Mouse (Mus musculus): ENCODE data around the gene Klk11.
A peak's percentile ranks its signal among the peaks of the same experiment; 100 is the strongest.

Gene Klk11

DNA sequence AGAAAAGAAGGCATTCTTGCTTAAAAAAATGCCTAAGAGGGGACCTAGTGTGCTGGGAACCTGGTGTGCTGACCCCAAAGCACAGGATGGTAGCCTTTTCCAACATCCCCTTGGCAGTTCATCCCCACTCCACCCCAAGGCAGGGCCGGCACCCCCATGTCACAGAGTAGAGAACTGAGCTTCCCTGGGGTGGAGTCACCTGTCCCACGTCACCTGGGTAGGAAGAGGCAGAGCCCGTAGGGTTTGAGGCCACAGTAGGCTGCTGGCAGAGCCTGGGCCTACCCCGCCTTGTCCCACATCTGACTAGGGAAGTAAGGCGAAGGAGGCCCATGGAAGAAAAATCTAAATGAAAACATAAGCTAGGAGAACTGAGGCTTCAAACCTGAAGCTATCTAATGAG, at the start of gene Klk11:
TSS of gene Klk11 (plus strand) at position 241 of the 400 bp plus-strand sequence.
- DNase-seq (ENCODE audit: low spot score in 2 of 2): no peak

DNA sequence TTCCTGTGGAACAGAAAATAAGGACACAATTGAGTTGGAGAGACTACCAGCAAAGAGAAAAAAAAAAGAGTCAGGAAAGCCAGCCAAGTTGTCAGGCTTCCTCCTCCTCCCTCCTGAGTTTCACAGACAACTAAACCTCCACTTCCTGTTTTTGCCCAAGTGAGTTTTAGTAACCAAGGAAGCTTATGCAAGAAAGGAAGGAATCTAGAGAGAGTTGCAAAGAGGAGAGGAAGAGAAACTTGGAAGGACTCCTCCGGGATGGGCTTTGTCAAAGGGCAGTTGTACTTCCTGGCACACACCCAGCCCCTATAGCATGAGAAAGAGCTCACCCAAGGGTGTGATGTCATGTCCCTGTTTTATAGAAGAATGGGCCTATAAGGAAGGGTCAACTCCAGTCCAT, 26.6 kb upstream of the Klk11 start:
- peak; percentile 1 to 21 for DNase-seq (ENCODE audit: low spot score in 2 of 2)

DNA sequence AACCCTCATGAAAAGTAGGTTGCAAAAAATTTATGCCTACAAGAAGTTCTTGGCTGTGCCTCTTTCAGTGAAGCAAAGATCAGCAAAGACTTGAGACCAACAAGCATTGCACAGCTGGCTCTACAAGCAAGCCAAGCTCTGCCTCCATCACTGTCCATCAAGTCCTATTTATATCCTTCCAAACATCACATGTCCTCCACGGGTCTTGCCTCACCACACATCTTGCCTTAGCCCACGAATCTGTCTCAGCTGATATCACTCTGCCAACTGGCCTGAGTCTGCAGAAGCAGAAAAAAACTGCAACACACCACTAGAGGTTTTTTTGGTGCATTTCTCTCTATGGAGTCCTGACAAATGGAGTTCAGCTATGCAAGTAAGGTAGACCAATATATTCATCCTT, 21.6 kb upstream of the Klk11 start:
- no peak for DNase-seq (ENCODE audit: low spot score in 2 of 2)

DNA sequence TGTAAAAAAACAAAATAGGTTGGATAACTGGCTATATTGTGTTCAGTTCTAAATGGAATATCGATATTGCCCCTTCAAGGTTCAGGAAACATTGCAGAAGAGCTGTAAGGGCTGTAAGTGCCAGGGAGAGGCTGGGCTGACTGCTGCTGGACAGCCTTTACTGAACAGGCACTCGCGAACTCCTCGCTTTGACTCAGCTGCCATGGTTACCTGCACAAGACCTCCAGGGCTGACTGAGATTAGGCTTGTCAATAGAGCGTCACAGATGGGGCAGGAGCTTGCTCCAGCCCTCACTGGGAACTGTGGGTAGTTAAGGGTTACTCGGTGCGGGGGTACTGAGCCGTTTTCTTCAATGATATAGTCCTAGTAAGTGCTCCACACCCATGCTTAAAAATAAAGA, 7.9 kb upstream of the Klk11 start:
- no peak for DNase-seq (ENCODE audit: low spot score in 2 of 2)

DNA sequence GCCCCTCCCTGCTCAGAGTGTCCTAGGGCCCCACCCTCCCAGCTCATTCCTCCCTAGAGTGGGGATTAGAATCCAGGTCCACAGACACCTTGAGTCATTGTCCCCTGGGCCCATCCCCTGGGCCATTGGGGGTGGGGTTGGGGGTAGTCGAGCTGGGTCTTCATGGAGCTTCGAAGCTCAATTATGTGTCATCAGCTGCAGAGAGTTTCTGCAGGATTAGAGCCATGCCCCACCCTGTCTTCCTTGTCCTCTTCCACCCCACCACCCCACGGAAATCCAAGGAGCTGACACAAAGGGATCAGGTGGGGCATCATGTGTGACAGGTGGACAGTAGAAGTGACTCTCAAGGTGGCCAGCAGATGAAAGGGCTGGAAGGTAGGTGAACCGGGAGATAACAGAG, 5.8 kb upstream of the Klk11 start, which contains the start of gene Klk12:
TSS of gene Klk12 (plus strand) at position 301 of the 400 bp plus-strand sequence.
- DNase-seq (ENCODE audit: low spot score in 2 of 2): no peak

DNA sequence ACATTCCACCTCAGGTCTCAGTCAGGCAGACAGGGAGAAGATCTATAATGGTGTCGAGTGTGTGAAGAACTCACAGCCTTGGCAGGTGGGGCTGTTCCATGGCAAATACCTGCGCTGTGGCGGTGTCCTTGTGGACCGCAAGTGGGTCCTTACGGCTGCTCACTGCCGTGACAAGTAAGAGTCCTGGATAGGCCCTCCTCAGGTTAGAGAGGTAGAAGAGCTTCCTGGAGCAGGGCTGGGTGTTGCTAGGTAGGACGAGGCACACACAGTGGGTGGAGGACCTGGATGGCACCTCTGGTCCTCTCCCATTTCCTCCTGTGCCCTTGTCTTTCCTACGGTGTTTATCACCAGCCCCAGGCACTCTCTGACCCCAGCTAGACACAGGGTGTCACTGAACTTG, 4.8 kb upstream of the Klk11 start:
- no peak for DNase-seq (ENCODE audit: low spot score in 2 of 2)

DNA sequence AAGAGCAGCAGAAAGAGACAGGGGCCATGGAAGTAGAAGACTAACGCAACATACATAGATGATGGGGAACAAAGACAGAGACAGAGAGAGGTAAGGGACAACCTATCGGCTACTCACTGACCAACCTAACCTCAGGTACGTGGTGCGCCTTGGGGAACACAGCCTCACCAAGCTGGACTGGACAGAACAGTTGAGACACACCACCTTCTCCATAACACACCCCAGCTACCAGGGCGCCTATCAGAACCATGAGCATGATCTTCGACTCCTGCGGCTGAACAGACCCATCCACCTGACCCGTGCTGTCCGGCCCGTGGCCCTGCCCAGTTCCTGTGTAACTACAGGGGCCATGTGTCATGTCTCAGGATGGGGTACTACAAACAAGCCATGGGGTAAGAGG, 3.7 kb upstream of the Klk11 start:
- no peak for DNase-seq (ENCODE audit: low spot score in 2 of 2)

DNA sequence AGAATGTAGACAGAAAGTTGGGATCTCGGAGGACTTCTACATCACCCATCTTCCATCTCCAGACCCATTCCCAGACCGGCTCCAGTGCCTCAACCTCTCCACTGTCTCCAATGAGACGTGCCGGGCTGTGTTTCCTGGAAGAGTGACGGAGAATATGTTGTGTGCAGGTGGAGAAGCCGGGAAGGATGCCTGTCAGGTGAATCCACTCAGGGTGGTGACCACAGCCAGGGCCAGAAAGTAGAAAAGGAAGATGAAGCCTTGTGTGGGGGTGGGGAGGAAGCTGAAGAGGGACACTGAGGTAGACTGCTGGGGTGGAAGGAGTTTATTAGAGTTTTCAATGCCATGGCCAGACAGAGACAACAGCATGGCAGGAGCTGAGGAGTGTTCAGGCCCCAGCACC, 2.5 kb upstream of the Klk11 start:
- no peak for DNase-seq (ENCODE audit: low spot score in 2 of 2)

DNA sequence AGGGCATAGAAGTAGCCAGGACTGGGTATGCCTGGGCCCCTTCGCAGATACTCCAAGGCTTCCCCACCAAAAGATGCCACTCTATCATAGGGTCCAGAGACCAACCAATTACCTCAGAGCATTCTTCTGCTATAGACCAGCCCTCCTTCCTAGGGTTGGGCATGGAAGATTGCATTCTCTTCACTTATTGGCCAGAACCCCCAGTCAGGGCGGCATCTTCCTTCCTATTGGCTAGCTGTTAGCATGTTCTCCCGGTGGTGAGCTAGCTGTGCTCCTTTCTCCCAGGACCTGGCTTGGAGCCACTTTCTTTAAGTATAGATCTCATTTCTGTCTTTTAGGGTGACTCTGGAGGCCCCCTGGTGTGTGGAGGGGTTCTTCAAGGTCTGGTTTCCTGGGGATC, 1.5 kb upstream of the Klk11 start:
- no peak for DNase-seq (ENCODE audit: low spot score in 2 of 2)

DNA sequence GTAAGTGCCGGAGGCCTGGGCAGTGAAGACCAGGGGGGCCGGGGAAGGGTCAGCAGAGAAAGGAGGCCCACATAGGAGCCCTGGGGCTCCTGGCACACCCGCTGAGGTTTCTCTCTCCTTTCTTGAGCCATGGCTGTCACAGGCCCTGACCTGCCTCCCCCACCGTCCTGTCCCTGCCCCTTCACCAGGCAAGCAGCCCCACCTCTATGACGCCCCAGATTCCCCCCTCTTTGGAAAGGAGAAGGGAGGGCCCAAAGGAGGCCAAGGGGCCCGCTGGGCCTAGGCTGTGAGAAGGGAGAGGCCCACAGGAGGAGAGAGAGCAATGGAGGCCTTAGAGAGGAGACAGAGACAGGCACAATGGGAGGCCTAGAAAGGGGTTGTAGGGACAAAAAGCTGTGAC, 398 bp downstream of the Klk11 start:
- DNase-seq (ENCODE audit: low spot score in 2 of 2): no peak

DNA sequence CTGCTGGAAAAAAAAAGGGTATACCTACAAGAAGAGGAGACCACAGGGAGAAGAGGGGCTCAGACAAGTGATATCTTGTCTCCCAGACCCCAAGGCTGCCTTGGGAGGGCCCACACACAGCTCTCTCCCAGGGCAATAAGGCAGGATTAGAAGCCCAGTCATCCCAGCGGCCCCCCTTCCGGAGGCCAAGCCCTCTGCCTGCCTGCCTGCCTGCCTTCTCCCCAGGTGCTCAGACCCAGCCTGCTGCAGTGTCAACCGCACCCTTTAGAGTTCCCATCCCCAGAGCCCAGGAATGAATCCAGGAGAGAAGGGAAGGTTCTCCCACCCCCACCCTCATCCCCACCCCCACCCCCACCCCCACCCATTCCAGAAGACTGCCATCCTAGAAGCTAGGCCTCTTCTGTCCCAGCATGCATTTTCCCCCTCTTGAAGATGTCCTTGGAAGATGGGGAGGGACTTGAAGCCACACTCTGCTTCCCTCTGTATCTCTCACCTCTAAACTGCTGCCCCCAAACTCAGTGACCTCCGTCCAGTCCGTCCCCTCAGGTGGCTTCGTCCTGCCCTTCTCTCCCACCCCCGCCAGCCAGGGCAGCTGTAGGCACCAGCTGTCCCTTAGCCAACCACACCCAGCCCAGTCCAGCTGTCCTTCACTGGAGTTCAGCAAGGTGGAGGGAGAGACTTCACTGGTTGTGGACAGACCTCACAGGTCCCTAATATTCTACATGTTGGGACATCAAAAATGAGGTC, 1.1 kb downstream of the Klk11 start:
- DNase-seq (ENCODE audit: low spot score in 2 of 2): no peak

DNA sequence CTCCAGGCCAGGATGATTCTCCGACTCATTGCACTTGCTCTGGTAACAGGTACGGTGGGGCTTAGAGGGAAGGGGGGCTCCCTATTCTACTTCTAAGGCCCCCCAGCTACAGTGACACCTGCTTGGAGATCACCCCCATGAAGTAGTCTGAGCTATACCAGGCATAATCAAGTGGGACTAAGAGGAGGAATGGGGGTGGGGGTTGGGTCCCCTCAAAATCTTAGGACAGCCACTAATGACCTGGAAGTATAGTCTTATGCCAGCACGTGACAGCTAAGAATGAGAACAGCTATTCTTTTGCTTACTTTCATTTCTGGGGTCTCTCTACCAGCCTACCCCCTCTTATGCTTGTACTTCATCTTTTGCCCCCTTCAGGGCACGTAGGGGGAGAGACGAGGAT, 2.1 kb downstream of the Klk11 start:
- no peak for DNase-seq (ENCODE audit: low spot score in 2 of 2)

DNA sequence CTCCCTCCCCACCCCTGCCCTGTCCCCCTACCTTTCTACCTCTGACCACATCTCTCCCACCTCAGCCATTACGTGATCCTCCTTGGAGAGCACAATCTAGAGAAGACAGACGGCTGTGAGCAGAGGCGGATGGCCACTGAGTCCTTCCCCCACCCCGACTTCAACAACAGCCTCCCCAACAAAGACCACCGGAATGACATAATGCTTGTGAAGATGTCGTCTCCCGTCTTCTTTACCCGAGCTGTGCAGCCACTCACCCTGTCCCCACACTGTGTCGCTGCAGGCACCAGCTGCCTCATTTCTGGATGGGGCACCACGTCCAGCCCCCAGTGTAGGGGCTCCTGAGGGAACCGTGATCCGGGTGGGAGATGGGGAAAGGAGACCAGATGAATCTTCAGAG, 3.0 kb downstream of the Klk11 start:
- no peak for DNase-seq (ENCODE audit: low spot score in 2 of 2)

DNA sequence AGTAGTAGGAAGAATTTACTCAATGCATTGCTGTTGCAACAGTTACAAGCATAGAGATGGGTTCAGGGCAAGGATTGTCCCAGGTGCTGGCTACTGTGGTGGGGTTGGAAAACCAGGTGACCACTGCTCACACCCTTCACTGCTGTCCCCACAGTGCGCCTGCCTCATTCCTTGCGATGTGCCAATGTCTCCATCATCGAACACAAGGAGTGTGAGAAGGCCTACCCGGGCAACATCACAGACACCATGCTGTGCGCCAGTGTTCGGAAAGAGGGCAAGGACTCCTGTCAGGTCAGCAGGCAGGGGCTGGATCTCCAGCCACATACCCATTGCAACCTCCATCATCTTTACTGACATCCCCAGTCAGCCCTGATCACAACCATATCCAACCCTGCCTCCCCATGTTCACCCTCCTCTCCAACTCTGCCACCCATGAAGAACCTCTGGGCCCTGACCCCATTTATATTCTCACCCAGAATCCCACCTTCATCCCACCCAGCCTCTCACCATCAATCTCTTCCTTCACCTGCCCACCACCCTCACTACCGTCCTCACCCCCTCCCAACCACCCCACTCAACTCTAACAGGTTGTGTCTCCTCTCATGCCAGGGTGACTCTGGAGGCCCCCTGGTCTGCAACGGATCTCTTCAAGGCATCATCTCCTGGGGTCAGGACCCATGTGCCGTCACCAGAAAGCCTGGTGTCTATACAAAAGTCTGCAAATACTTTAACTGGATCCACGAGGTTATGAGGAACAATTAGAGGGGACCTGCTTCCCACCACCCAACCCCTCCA, 4.0 kb downstream of the Klk11 start:
- no peak for DNase-seq (ENCODE audit: low spot score in 2 of 2)

DNA sequence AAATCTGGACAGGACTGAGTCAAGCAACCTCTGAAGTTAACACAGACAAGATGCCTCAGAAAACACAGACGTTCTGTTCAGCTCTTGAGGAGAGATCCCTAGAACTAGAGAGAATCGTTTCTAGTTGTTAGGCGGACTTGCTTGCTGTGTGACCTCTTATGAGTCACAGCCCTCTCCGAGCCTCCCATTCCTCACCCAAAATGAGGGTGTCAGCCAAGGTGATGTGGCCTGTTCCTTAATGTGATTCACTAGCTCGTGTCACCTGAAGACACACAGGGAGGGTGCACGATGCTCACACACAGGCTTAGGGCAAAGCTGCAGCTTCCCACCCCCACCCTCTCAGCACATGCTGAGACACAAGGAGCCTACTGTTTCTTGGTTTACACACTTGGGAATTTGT, 5.8 kb downstream of the Klk11 start:
- no peak for DNase-seq (ENCODE audit: low spot score in 2 of 2)

DNA sequence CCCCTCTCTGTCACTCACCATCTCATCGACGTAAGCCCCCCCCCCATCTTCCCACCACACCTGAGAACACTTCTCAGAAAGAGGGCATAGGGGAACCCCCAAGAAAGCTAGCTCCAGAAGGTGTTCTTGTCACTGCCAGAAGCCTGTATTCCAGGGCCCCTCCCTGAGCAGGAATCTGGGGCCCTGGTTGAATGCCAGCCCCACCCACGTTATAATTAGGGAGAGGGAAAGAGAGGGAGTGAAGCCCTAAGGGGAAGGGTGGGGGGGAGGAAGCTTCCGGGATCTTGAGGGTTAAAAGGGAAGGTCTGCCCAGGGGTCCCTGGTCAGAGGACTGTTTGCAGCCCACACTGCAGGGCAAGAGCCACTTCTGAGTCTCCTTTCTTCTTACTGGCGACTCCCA, 6.3 kb downstream of the Klk11 start, which contains the start of gene Klk10:
TSS of gene Klk10 (plus strand) at position 290 of the 400 bp plus-strand sequence.
- DNase-seq (ENCODE audit: low spot score in 2 of 2): no peak

DNA sequence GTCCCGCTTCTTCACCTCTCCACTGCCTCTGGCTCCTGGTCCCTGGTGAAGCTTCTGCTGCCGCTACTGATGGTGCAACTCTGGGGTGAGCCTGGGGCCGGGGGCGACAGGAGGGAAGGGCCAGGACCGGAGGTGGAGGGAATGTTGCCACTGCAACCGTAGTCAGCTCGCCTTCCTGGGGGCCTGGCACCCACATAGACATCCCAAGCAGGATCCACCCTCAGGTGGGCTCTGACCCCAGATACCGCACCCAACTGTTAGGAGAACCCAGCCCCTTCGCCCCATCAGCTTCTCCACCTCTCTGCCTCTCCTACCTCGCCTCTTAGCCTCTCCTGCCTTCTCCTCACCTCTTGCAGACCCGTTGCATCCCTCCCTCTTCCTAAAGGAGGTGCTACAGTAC, 7.1 kb downstream of the Klk11 start:
- DNase-seq (ENCODE audit: low spot score in 2 of 2): no peak

DNA sequence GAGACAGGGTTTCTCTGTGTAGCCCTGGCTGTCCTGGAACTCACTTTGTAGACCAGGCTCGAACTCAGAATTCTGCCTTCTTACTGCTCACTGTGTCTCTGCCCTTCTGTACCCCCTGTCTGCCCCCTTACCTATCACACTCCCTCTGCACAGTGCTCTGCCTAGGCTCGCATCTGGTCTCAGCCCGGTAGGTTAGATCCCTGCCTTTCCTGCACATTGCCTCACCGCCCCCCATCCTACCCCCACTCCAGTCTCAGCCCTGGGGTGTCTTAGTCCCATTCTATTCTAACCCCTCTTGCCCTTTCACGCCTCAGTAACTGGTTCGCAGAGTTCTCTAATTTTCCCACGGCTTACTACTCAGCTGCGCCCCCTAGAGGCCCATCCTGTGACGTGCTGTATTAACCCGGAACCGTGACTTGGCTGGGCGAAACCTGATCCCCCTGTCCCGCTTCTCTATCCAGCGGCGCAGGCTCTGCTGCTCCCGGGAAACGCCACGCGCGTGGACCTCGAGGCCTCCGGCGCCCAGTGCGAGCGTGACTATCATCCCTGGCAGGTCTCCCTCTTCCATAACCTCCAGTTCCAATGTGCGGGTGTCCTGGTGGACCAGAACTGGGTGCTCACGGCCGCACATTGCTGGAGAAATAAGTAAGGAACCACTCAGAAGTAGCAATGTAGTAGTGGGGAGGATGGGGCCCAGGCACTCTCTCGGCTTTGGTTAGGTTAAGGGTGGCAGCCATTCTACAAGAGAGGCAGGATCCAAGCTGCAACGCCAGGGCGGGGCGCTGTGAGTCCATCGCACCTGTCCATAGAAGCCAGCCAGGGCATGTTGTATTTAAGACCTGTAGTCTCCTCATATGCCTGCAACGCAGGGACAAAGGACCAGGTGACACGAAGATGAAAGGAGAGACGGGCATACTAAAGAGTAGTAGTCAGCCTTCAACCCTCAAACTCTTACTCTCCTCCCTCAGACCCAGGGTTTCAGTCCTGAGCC, 8.2 kb downstream of the Klk11 start:
- peak in 1 of 2 experiments; percentile 65 for DNase-seq (ENCODE audit: low spot score in 2 of 2)

DNA sequence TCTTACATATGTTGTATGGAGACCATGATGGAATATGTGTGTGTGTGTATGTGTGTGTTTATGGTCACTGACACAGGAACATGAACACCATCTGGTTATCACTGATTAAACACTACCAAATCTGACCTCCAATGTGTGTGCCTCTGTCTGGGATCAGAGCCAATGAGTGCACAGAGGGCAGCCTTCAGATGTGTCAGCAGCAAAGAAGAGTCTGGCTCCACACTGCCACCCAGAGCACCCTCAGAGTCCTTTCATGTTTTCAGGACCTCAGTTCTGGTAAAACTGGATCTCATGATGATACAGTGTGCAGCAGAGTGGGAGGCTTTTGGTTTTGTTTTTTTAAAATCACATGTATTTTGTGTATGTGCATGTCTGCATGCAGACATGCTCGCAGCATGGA, 10.9 kb downstream of the Klk11 start:
- no peak for DNase-seq (ENCODE audit: low spot score in 2 of 2)

DNA sequence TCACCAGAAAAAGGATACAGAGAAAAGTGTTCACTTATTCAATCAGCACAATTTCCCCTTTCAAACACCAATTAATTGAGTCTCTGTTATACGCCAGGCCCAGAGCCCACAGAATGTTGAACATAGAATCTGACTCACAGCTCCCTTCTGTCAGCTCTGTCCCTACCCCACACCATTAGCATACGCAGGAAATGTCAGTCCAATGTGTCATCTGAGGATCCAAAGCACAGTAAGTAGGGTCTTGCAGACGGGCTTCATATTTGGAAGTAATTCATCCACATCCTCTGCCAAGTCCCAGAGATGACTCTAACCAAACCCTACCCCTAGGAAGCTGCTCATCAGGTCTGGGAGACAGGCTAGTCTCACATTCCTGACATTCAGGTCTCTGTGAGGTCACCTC, 13.7 kb downstream of the Klk11 start:
- DNase-seq (ENCODE audit: low spot score in 2 of 2): no peak

DNA sequence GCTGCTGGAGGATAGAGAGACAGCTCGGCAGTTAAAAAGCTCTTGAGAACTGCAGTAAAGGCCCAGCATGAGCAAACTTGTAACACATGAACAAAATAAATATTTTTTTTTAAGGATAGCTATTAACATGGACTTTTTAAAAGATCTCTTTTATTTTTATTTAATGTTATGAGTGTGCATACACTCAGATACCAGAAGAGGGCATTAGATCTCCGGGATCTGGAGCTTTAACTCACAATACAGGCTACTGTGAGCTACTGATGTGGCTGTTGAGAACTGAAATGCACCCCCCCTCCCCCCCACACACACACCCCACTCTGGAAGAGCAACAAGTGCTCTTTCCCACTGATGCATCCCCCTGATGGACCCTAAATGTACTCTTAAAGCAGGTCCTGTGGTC, 14.9 kb downstream of the Klk11 start:
- no peak for DNase-seq (ENCODE audit: low spot score in 2 of 2)

DNA sequence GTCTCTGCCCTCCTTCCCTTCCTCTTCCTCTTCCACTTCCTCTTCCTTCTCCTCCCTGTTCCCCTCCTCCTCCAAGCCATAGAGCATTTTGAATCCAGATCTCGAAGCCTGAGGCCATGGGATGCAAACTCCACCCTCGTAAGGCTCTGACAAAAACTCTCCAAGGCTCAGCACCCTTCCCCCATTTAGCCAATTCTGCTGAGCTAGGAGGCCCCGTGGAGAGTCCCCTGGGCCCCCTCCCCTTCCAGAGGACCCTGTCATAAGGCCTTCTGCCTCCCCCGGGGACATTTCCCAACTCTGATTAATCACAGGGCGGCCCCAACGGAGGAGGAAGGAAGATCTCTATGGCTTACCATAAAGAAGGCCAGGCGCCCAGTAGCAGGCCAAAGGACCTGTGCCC, 17.2 kb downstream of the Klk11 start, which contains the start of gene Klk9:
TSS of gene Klk9 (plus strand) at position 301 of the 400 bp plus-strand sequence.
- DNase-seq (ENCODE audit: low spot score in 2 of 2): no peak
